Mouse (Mus musculus) G1E (cell line): ENCODE results near the gene Mettl13.

Experiments
- CTCF ChIP-seq: IDR thresholded peaks from 2 replicates; pipeline ENCODE4 v1.5.1; 2012; ENCODE audit warnings: low read depth, low read length, inconsistent platforms, mixed read lengths
- GATA1 ChIP-seq: IDR thresholded peaks from 2 replicates; pipeline ENCODE4 v1.6.1; 2012; ENCODE audit warnings: borderline replicate concordance, low read length, inconsistent platforms, mixed read lengths
- GATA2 ChIP-seq: IDR thresholded peaks from 2 replicates; pipeline ENCODE4 v1.6.1; 2012; ENCODE audit warnings: low read depth, low read length, inconsistent platforms, borderline replicate concordance
- TAL1 ChIP-seq: conservative IDR thresholded peaks from 2 replicates; pipeline ENCODE4 v1.6.1; 2012; ENCODE audit warnings: low read depth, low read length, inconsistent platforms, mixed read lengths

GRCm38 (mm10) chr1:162597379-162598102 is 49.2 kb upstream of the Mettl13 start:
- TF ChIP-seq CTCF (no peak), TAL1 (no peak), GATA1 (no peak), GATA2 (no peak)
